Mouse (Mus musculus): ENCODE data around the gene Herpud2. TPM values are rescaled to one million over a fixed set of nuclear protein-coding genes. Genes with fewer than 3 reads are reported as not detected.
"Not testable (repeated sequence)": the region's sequence is repeated elsewhere in the genome, so short reads cannot be mapped to it uniquely, and the experiment has no call there.

The Herpud2 gene
- polyA plus RNA-seq, 1 experiment, result 27.9 TPM

DNA sequence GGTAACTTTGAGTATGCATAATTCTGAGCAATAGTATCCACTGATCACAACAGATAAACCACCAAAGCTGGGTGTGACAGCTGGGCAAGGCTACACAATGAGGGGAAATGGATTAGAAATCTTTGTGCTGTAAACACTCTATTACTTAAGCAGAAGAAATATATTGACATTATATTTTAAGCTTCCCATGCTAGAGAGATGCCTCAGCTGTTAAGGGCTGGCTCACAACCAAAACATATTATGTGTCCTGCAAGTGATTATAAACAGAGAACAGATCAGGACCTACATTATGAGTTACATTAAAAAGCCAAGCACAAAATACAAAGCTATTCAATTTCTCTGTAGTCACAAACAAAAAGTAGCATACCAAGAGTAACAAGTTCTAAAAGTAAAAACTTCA, 19.4 kb downstream of the Herpud2 start:
- no peaks in the 10 kb centered on the region for H3K9me3 ChIP-seq
- H3K4me1 ChIP-seq, result peaks cover 38% of the 10 kb centered on the region
- H3K36me3 ChIP-seq (replicated peaks; ENCODE audit: low read length), result peaks cover 47% of the 10 kb centered on the region
- H3K4me3 ChIP-seq (replicated peaks), result no peak overlapping the region
- TF ChIP-seq GATA1 (IDR thresholded peaks at IDR 0.05; ENCODE audit: borderline replicate concordance, low read length), result no peak
- TF ChIP-seq FLI1 (IDR thresholded peaks at IDR 0.05; ENCODE audit: low read length), result no peak
- H3K27me3 ChIP-seq (replicated peaks), result no peaks in the 10 kb centered on the region

- Histone ChIP-seq H3K36me3 (replicated peaks; ENCODE audit: low read length) (peaks cover 56% of the 10 kb centered on the region), H3K27me3 (replicated peaks) (no peaks in the 10 kb centered on the region), H3K4me3 (replicated peaks) (no peak overlapping the region), H3K9me3 (no peaks in the 10 kb centered on the region), H3K4me1 (peaks cover 30% of the 10 kb centered on the region)
- TF ChIP-seq FLI1 (IDR thresholded peaks at IDR 0.05; ENCODE audit: low read length) (no peak), GATA1 (IDR thresholded peaks at IDR 0.05; ENCODE audit: borderline replicate concordance, low read length) (no peak)
Observed at GRCm38 (mm10) chr9:25124048-25124447, 27.6 kb downstream of the Herpud2 start.

DNA sequence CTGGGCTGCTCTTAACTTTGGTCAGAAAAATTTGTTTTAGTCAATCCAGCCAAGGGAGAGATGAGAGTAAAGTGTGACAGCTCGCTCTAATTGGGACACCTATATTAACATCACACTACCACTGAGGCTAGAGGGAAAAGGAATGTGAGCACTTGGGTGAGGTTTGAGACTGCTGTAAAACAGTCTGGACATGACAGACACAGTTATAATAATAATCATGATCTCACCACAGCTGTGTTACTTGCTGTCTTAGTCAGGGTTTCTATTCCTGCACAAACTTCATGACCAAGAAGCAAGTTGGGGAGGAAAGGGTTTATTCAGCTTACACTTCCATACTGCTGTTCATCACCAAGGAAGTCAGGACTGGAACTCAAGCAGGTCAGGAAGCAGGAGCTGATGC, 28.0 kb downstream of the Herpud2 start:
- H3K27me3 ChIP-seq (replicated peaks); H3K9me3 ChIP-seq; H3K4me3 ChIP-seq (replicated peaks): not testable (repeated sequence)
- Histone ChIP-seq H3K4me1 (peaks cover 35% of the 10 kb centered on the region), H3K36me3 (replicated peaks; ENCODE audit: low read length) (peaks cover 58% of the 10 kb centered on the region)

DNA sequence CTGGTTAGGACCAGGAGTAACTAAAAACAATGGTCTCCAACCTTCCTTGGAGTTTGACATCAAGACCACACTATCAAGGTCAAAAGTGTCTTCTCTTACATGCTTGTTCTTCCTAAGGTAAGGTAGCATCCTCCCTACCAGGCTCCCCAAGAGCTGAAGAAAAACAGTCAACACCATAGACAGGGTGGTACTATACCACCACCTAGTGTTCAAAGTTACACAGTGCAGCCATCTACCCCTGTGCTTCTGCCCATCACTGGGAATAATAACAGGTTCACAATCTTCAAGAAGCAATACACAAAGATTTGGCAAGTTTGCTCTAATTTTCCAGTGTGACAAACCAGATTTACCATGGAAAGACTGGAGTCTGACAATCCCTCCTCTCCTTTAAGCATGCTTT, 47.0 kb downstream of the Herpud2 start:
- H3K27me3 ChIP-seq (replicated peaks), result no peaks in the 10 kb centered on the region
- peaks cover 18% of the 10 kb centered on the region for H3K4me1 ChIP-seq
- H3K9me3 ChIP-seq, result peaks cover 11% of the 10 kb centered on the region
- TF ChIP-seq GATA1 (IDR thresholded peaks at IDR 0.05; ENCODE audit: borderline replicate concordance, low read length) (no peak), FLI1 (IDR thresholded peaks at IDR 0.05; ENCODE audit: low read length) (no peak)
- H3K4me3 ChIP-seq (replicated peaks), result no peak overlapping the region
- peaks cover 89% of the 10 kb centered on the region for H3K36me3 ChIP-seq (replicated peaks; ENCODE audit: low read length)

GRCm38 (mm10) chr9:25102881-25103280, 48.7 kb downstream of the Herpud2 start:
- H3K4me1 ChIP-seq, result peaks cover 27% of the 10 kb centered on the region
- H3K36me3 ChIP-seq (replicated peaks; ENCODE audit: low read length), result peaks cover 77% of the 10 kb centered on the region
- H3K27me3 ChIP-seq (replicated peaks), result no peaks in the 10 kb centered on the region
- no peak overlapping the region for H3K4me3 ChIP-seq (replicated peaks)
- TF ChIP-seq FLI1 (IDR thresholded peaks at IDR 0.05; ENCODE audit: low read length) (no peak), GATA1 (IDR thresholded peaks at IDR 0.05; ENCODE audit: borderline replicate concordance, low read length) (no peak)
- peaks cover 11% of the 10 kb centered on the region for H3K9me3 ChIP-seq

DNA sequence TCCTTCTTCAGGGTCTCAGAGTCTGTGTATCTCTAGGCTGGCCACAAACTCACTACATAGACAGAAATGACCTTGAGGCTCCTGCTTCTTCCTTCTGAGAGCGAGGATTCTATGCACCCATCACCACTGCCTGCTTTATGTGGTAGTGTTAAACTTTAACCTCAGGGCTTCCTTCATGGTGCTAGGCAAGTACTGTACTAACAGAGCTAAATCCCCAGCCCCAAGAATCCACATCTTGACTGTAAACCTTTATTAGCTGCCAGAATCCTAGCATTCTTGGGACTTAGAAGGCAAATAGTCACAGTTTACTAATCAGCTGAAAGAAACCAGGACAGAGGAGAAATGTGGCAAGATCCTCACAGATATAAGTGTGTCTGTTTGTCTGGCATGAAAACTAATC, 60.8 kb downstream of the Herpud2 start:
- TF ChIP-seq GATA1 (IDR thresholded peaks at IDR 0.05; ENCODE audit: borderline replicate concordance, low read length), result no peak
- TF ChIP-seq FLI1 (IDR thresholded peaks at IDR 0.05; ENCODE audit: low read length), result no peak
- H3K9me3 ChIP-seq, result no peaks in the 10 kb centered on the region
- H3K4me3 ChIP-seq (replicated peaks), result no peak overlapping the region
- no peaks in the 10 kb centered on the region for H3K36me3 ChIP-seq (replicated peaks; ENCODE audit: low read length)
- H3K27me3 ChIP-seq (replicated peaks), result peaks cover 6% of the 10 kb centered on the region
- peaks cover 24% of the 10 kb centered on the region for H3K4me1 ChIP-seq

GRCm38 (mm10) chr9:25089122-25089521, 62.5 kb downstream of the Herpud2 start, which contains the start of gene Gm10181:
Gene Gm10181, plus strand, starts transcription at chr9:25089422.
- Histone ChIP-seq H3K27me3 (replicated peaks) (peaks cover 6% of the 10 kb centered on the region), H3K4me1 (peaks cover 33% of the 10 kb centered on the region), H3K9me3 (no peaks in the 10 kb centered on the region), H3K36me3 (replicated peaks; ENCODE audit: low read length) (no peaks in the 10 kb centered on the region), H3K4me3 (replicated peaks) (no peak within 1 kb of the TSS)
- TF ChIP-seq FLI1 (IDR thresholded peaks at IDR 0.05; ENCODE audit: low read length), result no peak
- TF ChIP-seq GATA1 (IDR thresholded peaks at IDR 0.05; ENCODE audit: borderline replicate concordance, low read length), result no peak

DNA sequence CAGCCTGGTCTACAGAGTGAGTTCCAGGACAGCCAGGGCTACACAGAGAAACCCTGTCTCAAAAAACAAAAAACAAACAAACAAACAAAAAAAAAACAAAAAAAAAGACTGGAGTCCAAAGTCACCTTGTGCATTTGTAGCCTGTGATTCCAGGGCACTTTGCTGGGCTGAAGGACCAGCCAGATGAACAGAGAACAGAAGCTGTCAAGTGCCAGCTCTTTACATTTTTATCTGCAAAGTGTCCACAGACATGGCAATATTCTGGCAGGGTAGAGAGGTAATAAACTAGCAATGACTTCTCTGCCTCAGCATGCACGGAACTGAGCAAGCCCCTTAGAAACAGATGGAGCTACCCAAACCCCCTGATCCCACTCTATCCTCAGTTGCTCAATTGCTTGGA, 75.1 kb downstream of the Herpud2 start:
- TF ChIP-seq GATA1 (IDR thresholded peaks at IDR 0.05; ENCODE audit: borderline replicate concordance, low read length), result no peak
- TF ChIP-seq FLI1 (IDR thresholded peaks at IDR 0.05; ENCODE audit: low read length), result no peak
- Histone ChIP-seq H3K4me3 (replicated peaks) (no peak overlapping the region), H3K4me1 (peaks cover 72% of the 10 kb centered on the region), H3K27me3 (replicated peaks) (no peaks in the 10 kb centered on the region), H3K9me3 (no peaks in the 10 kb centered on the region; the same call in 1 of the 2 replicates), H3K36me3 (replicated peaks; ENCODE audit: low read length) (no peaks in the 10 kb centered on the region)

DNA sequence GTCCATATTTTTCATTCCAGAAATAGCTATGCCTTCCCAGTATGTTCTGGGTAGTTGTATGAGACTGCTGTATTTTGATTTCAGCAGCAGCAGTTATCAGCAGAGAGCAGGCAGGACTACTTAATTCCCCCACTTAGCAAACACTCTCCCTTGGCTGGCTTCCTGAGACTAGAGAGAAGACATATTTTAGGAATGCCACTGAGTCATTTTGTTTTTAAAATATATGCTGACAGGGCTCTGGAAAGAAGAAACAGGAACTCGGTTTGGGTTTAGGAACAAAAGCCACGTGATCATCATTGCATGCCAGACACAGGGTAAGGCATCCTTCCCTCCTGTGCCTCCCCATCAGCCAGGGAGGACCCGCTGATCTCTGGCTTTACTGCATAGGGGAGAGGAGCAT, 75.6 kb downstream of the Herpud2 start:
- no peaks in the 10 kb centered on the region; the same call in 1 of the 2 replicates for H3K9me3 ChIP-seq
- TF ChIP-seq FLI1 (IDR thresholded peaks at IDR 0.05; ENCODE audit: low read length), result no peak
- TF ChIP-seq GATA1 (IDR thresholded peaks at IDR 0.05; ENCODE audit: borderline replicate concordance, low read length), result no peak
- H3K36me3 ChIP-seq (replicated peaks; ENCODE audit: low read length), result no peaks in the 10 kb centered on the region
- no peaks in the 10 kb centered on the region for H3K27me3 ChIP-seq (replicated peaks)
- peaks cover 72% of the 10 kb centered on the region for H3K4me1 ChIP-seq
- H3K4me3 ChIP-seq (replicated peaks), result peak overlapping the region; percentile 77

GRCm38 (mm10) chr9:25072666-25073065, 79.0 kb downstream of the Herpud2 start:
- TF ChIP-seq GATA1 (IDR thresholded peaks at IDR 0.05; ENCODE audit: borderline replicate concordance, low read length) (no peak), FLI1 (IDR thresholded peaks at IDR 0.05; ENCODE audit: low read length) (no peak)
- H3K4me3 ChIP-seq (replicated peaks), result no peak overlapping the region

DNA sequence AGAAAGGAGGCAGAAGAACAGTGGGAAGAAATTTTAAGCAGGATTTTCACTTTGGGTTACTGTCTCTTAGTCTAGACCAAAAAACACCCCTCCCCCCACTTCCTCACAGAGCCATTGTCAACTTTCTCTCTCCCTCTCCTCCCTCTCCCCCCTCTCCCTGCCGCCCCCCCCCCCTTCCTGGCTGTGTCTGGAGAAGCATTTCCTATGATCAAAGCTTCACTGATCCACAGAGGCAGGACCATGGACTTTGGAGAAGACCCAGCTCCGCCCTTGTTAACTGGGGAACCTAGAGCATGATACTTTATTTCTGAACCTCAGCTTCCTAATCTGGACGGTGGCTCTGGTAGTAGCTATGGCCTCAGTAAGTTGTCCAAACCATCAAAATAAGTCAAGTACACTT, 92.9 kb downstream of the Herpud2 start:
- Histone ChIP-seq H3K4me1 (peaks cover 27% of the 10 kb centered on the region), H3K4me3 (replicated peaks) (no peak overlapping the region), H3K36me3 (replicated peaks; ENCODE audit: low read length) (no peaks in the 10 kb centered on the region), H3K9me3 (peaks cover 6% of the 10 kb centered on the region; the same call in 1 of the 2 replicates), H3K27me3 (replicated peaks) (no peaks in the 10 kb centered on the region)
- TF ChIP-seq GATA1 (IDR thresholded peaks at IDR 0.05; ENCODE audit: borderline replicate concordance, low read length) (no peak), FLI1 (IDR thresholded peaks at IDR 0.05; ENCODE audit: low read length) (no peak)

More at GRCm38 (mm10) chr9:25072666-25073065, 79.0 kb downstream of the Herpud2 start:
- Histone ChIP-seq H3K36me3 (replicated peaks; ENCODE audit: low read length) (no peaks in the 10 kb centered on the region), H3K9me3 (no peaks in the 10 kb centered on the region), H3K27me3 (replicated peaks) (no peaks in the 10 kb centered on the region), H3K4me1 (peaks cover 72% of the 10 kb centered on the region)

Other genes starting within 250 kb of the Herpud2 start
- gene Gm10181, start 62.4 kb downstream of the Herpud2 start, polyA plus RNA-seq (2012; ENCODE audit: insufficient read depth, low replicate concordance), result not detected in 2 replicates
- 2.4 and 7.2 TPM in 2 replicates for gene Sept7, start 100.6 kb upstream of the Herpud2 start, polyA plus RNA-seq (2012; ENCODE audit: insufficient read depth, low replicate concordance)